Mouse (Mus musculus) midbrain, postnatal 0 days (tissue): ENCODE measurements around the gene 1700001C02Rik. TPM values are rescaled to one million over a fixed set of nuclear protein-coding genes. Genes with fewer than 3 reads are reported as not detected.
A peak's percentile ranks its signal among the peaks of the same experiment; 100 is the strongest.

Experiments
- ATAC-seq: fragments of 200-750 bp; cut with Nextera tagmentation; 2 replicates; pipeline ENCODE4 v1.8.0; 2017; ENCODE audit warnings: moderate number of reproducible peaks, mild to moderate bottlenecking, moderate TSS enrichment, moderate library complexity; ENCODE audit not compliant: low FRiP score
- DNase-seq: peaks from one replicate; pipeline ENCODE4 v3.0.0-alpha.2; 2015; ENCODE audit warnings: low spot score
- H3K27ac ChIP-seq: fragments of 300-500 bp; sonication (generic); 2 replicates; pipeline ENCODE4 v1.5.1; 2014; ENCODE audit warnings: low read depth, mild to moderate bottlenecking, low read length, mixed read lengths
- H3K27me3 ChIP-seq: fragments of 300-500 bp; sonication (generic); 2 replicates; pipeline ENCODE4 v1.6.1; 2014; ENCODE audit warnings: low read length, control low read depth, mixed read lengths; ENCODE audit not compliant: insufficient read depth
- H3K36me3 ChIP-seq: fragments of 300-500 bp; sonication (generic); 2 replicates; pipeline ENCODE4 v1.6.1; 2014; ENCODE audit warnings: low read length, control low read depth, mixed read lengths; ENCODE audit not compliant: insufficient read depth
- H3K4me1 ChIP-seq: fragments of 300-500 bp; sonication (generic); 2 replicates; pipeline ENCODE4 v1.6.1; 2014; ENCODE audit warnings: mild to moderate bottlenecking, control low read depth, antibody characterized with exemption, low read length, mixed read lengths; ENCODE audit not compliant: insufficient read depth
- H3K4me2 ChIP-seq: fragments of 300-500 bp; sonication (generic); 2 replicates; pipeline ENCODE4 v1.6.1; 2014; ENCODE audit warnings: low read depth, mild to moderate bottlenecking, low read length, mixed read lengths; ENCODE audit not compliant: poor library complexity, severe bottlenecking
- H3K4me3 ChIP-seq: fragments of 300-500 bp; sonication (generic); 2 replicates; pipeline ENCODE4 v1.5.1; 2014; ENCODE audit warnings: low read depth, mild to moderate bottlenecking, low read length, moderate library complexity
- H3K9ac ChIP-seq: fragments of 300-500 bp; sonication (generic); replicated peaks from 2 replicates; pipeline ENCODE4 v1.6.1; 2014; ENCODE audit warnings: mild to moderate bottlenecking, low read length, moderate library complexity, mixed read lengths; ENCODE audit not compliant: poor library complexity, severe bottlenecking
- H3K9me3 ChIP-seq: fragments of 300-500 bp; sonication (generic); 2 replicates; pipeline ENCODE4 v1.6.1; 2016; ENCODE audit warnings: low read length, control low read depth
- CTCF ChIP-seq: IDR thresholded peaks from 2 replicates; pipeline ENCODE4 v1.5.1; 2016; ENCODE audit warnings: antibody characterized with exemption, mild to moderate bottlenecking
- WGBS: fragments of 180-500 bp; shearing (Covaris S2); extraction: QIAGEN DNeasy Blood & Tissue Kit; methylation state at CpG from one replicate; pipeline ENCODE4 v1.1.7; 2014; 5-methylcytosine and 5-hydroxymethylcytosine counted together
- polyA plus RNA-seq: library from polyadenylated mRNA; unstranded; fragments of >200 nt; fragmentation: Nextera tagmentation; extraction: Ambion mirVana; gene quantifications from 2 replicates; pipeline ENCODE4 v1.2.1, GENCODE M21; 2015
- total RNA-seq: library from RNA; depleted of rRNA; stranded (reverse); fragments of >200 nt; gene quantifications from 2 replicates; pipeline ENCODE4 v1.2.3, GENCODE M21; 2014; rRNA removed

1700001C02Rik gene
- total and polyA plus RNA-seq, 2 experiments from 2014 or later: 1.6 to 2.9 TPM

- Histone ChIP-seq H3K36me3 (no peaks in the 10 kb centered on the region), H3K27me3 (no peaks in the 10 kb centered on the region), H3K9ac (no peak overlapping the region), H3K9me3 (no peaks in the 10 kb centered on the region), H3K4me1 (no peaks in the 10 kb centered on the region), H3K27ac (no peak overlapping the region), H3K4me2 (no peak overlapping the region), H3K4me3 (no peak overlapping the region)
- no peak for TF ChIP-seq CTCF
- no peak; the same call in 1 of the 2 replicates for ATAC-seq
- DNase-seq: peak; percentile 71
- 26% methylated on average over 12 of the region's 12 CpGs for WGBS
Observed at GRCm38 (mm10) chr5:30525920-30526836, 60.3 kb downstream of the 1700001C02Rik start.

- no peak overlapping the region for H3K9ac ChIP-seq
- WGBS: 61% methylated on average over 5 of the region's 5 CpGs
- H3K36me3 ChIP-seq: no peaks in the 10 kb centered on the region
- no peaks in the 10 kb centered on the region for H3K4me1 ChIP-seq
- no peak for DNase-seq
- no peak overlapping the region for H3K27ac ChIP-seq
- TF ChIP-seq CTCF: no peak
- H3K4me2 ChIP-seq: no peak overlapping the region
- no peaks in the 10 kb centered on the region for H3K27me3 ChIP-seq
- ATAC-seq: no peak
- no peak overlapping the region for H3K4me3 ChIP-seq
- H3K9me3 ChIP-seq: no peaks in the 10 kb centered on the region
Observed at GRCm38 (mm10) chr5:30527129-30527528, 61.3 kb downstream of the 1700001C02Rik start.

GRCm38 (mm10) chr5:30528906-30529305 is 63.1 kb downstream of the 1700001C02Rik start:
- Histone ChIP-seq H3K9me3 (no peaks in the 10 kb centered on the region), H3K27ac (no peak overlapping the region), H3K4me3 (no peak overlapping the region), H3K27me3 (no peaks in the 10 kb centered on the region), H3K9ac (no peak overlapping the region), H3K4me2 (no peak overlapping the region), H3K4me1 (no peaks in the 10 kb centered on the region), H3K36me3 (no peaks in the 10 kb centered on the region)
- DNase-seq (no peak), ATAC-seq (no peak)
- 45% methylated on average over 4 of the region's 4 CpGs for WGBS
- TF ChIP-seq CTCF: no peak

Other genes with a start within 250 kb of the 1700001C02Rik start
- gene Selenoi, start 233.5 kb upstream of the 1700001C02Rik start, total RNA-seq: 99.1 and 113 TPM in 2 replicates
- gene Selenoi, start 233.5 kb upstream of the 1700001C02Rik start, polyA plus RNA-seq: 24.3 and 26.8 TPM in 2 replicates
- 5.9 and 7.6 TPM in 2 replicates for gene Drc1, start 184.7 kb upstream of the 1700001C02Rik start, total RNA-seq
- gene Drc1, start 184.7 kb upstream of the 1700001C02Rik start, polyA plus RNA-seq: 10.2 and 11.2 TPM in 2 replicates
- 6.1 and 9.9 TPM in 2 replicates for gene Otof, start 4.1 kb upstream of the 1700001C02Rik start, total RNA-seq
- 4.7 and 4.9 TPM in 2 replicates for gene Otof, start 4.1 kb upstream of the 1700001C02Rik start, polyA plus RNA-seq
- gene Cib4, start 79.8 kb downstream of the 1700001C02Rik start, total RNA-seq: not detected in 2 replicates
- gene Cib4, start 79.8 kb downstream of the 1700001C02Rik start, polyA plus RNA-seq: not detected in 2 replicates
- gene Kcnk3, start 122.1 kb downstream of the 1700001C02Rik start, total RNA-seq: 18.8 and 21.8 TPM in 2 replicates
- gene Kcnk3, start 122.1 kb downstream of the 1700001C02Rik start, polyA plus RNA-seq: 12.2 and 12.3 TPM in 2 replicates
- 62.5 and 65.3 TPM in 2 replicates for gene Slc35f6, start 181.9 kb downstream of the 1700001C02Rik start, total RNA-seq
- gene Slc35f6, start 181.9 kb downstream of the 1700001C02Rik start, polyA plus RNA-seq: 25.1 and 30.9 TPM in 2 replicates
- 8.9 and 9.4 TPM in 2 replicates for gene Cenpa, start 200.7 kb downstream of the 1700001C02Rik start, total RNA-seq
- 19.6 and 22.6 TPM in 2 replicates for gene Cenpa, start 200.7 kb downstream of the 1700001C02Rik start, polyA plus RNA-seq
- gene Dpysl5, start 245.5 kb downstream of the 1700001C02Rik start, total RNA-seq: 334 and 374 TPM in 2 replicates
- 232 and 234 TPM in 2 replicates for gene Dpysl5, start 245.5 kb downstream of the 1700001C02Rik start, polyA plus RNA-seq